In genomic region chr9:110990204-110990603, GRCm38 (mm10) we compare ENCODE assay signal across 14 mouse cellular contexts. TPM values are rescaled to one million over a fixed set of nuclear protein-coding genes. Genes with fewer than 3 reads are reported as not detected.
DNase-seq lines count a peak whose midpoint lies in the region; ATAC-seq lines count a peak whose summit lies in the region.
"Had no signal": no experiment of that assay in that cellular context is flagged by ENCODE, and none has a peak within 500 bp of the region (broad histone marks: within the 10 kb centered on the region; RNA-seq: fewer than 3 reads in every experiment).

Gene Rtp3, minus strand, starts transcription at chr9:110990583.

- no peaks in the 10 kb centered on the region for H3K27me3 ChIP-seq in kidney, embryonic 15.5 days
- no peaks in the 10 kb centered on the region for H3K27me3 ChIP-seq in liver, embryonic 11.5 days (replicated peaks; ENCODE audit: control insufficient read depth, insufficient read depth, low read length)
- H3K27me3 ChIP-seq in forebrain, embryonic 16.5 days (replicated peaks; ENCODE audit: control insufficient read depth, insufficient read depth, low read length): no peaks in the 10 kb centered on the region

- no peaks in the 10 kb centered on the region for H3K9me3 ChIP-seq in kidney, embryonic 15.5 days (replicated peaks)
- H3K9me3 ChIP-seq in liver, embryonic 11.5 days (ENCODE audit: control insufficient read depth, low read length): no peaks in the 10 kb centered on the region
- H3K9me3 ChIP-seq in forebrain, embryonic 16.5 days (ENCODE audit: control insufficient read depth, low read length): no peaks in the 10 kb centered on the region

- no peak within 1 kb of the TSS for H3K4me3 ChIP-seq in kidney, embryonic 15.5 days (replicated peaks)
- H3K4me3 ChIP-seq in liver, embryonic 11.5 days (ENCODE audit: low read depth, low read length): peak within 1 kb of the TSS; percentile 8; the same call in 1 of the 2 replicates
- H3K4me3 ChIP-seq in forebrain, embryonic 16.5 days (replicated peaks; ENCODE audit: low read length): no peak within 1 kb of the TSS

- 59% methylated on average over 6 of the region's 6 CpGs for WGBS in kidney, embryonic 15.5 days
- 34% methylated on average over 6 of the region's 6 CpGs for WGBS in liver, embryonic 11.5 days
- 79% methylated on average over 6 of the region's 6 CpGs for WGBS in forebrain, embryonic 16.5 days

- no peak within 1 kb of the TSS for H3K27ac ChIP-seq in kidney, embryonic 15.5 days
- peak within 1 kb of the TSS; percentile 64 for H3K27ac ChIP-seq in liver, embryonic 11.5 days (ENCODE audit: low read depth, low read length)
- H3K27ac ChIP-seq in forebrain, embryonic 16.5 days (ENCODE audit: low read length): no peak within 1 kb of the TSS
- H3K27ac ChIP-seq: hindbrain, postnatal 0 days had no signal

- H3K36me3 ChIP-seq in kidney, embryonic 15.5 days: no peaks in the 10 kb centered on the region
- no peaks in the 10 kb centered on the region for H3K36me3 ChIP-seq in liver, embryonic 11.5 days (ENCODE audit: control insufficient read depth, insufficient read depth, low read length)
- H3K36me3 ChIP-seq in forebrain, embryonic 16.5 days (ENCODE audit: control insufficient read depth, insufficient read depth): no peaks in the 10 kb centered on the region

- peak; percentile 51 for DNase-seq in kidney, adult 18-20 months
- peak; percentile 38 to 50 for DNase-seq in heart, postnatal 10 days
- no peak for DNase-seq in liver, embryonic 11.5 days (ENCODE audit: low spot score)
- DNase-seq in lung, postnatal 25 days (ENCODE audit: low spot score): peak; percentile 75
- DNase-seq in left cerebral cortex, postnatal 4 days: no peak
- DNase-seq: layer of hippocampus, adult 9-11 months had no signal

- H3K9ac ChIP-seq in kidney, embryonic 15.5 days: no peak within 1 kb of the TSS
- no peak within 1 kb of the TSS; the same call in 1 of the 2 replicates for H3K9ac ChIP-seq in liver, embryonic 11.5 days (ENCODE audit: low read depth, low read length)
- H3K9ac ChIP-seq in forebrain, embryonic 16.5 days (replicated peaks; ENCODE audit: low read depth, low read length): no peak within 1 kb of the TSS

- no peak within 1 kb of the TSS for H3K4me2 ChIP-seq in kidney, embryonic 15.5 days
- H3K4me2 ChIP-seq in liver, embryonic 11.5 days: peak within 1 kb of the TSS; percentile 48
- H3K4me2 ChIP-seq in forebrain, embryonic 16.5 days (ENCODE audit: low read length): no peak within 1 kb of the TSS

- 0 out of 2 replicates have a peak, but pooled peaks cover 4% of the 10 kb centered on the region for H3K4me1 ChIP-seq in kidney, embryonic 15.5 days
- no peaks in the 10 kb centered on the region; the same call in 1 of the 2 replicates for H3K4me1 ChIP-seq in liver, embryonic 11.5 days (replicated peaks; ENCODE audit: control insufficient read depth, insufficient read depth, low read length)
- H3K4me1 ChIP-seq in forebrain, embryonic 16.5 days (replicated peaks; ENCODE audit: control insufficient read depth, insufficient read depth, low read length): no peaks in the 10 kb centered on the region

- intact Hi-C loops in heart, postnatal 10 days (cut with DNase I): no loop called here
- intact Hi-C loops in left cerebral cortex, postnatal 4 days (cut with DNase I): no loop called here

- no peak for ATAC-seq in kidney, embryonic 15.5 days (replicated peaks; ENCODE audit: low FRiP score)
- no peak for ATAC-seq in liver, embryonic 11.5 days (replicated peaks; ENCODE audit: low FRiP score)
- no peak for ATAC-seq in forebrain, embryonic 16.5 days
- ATAC-seq in inflammation-experienced regulatory T-cells, adult 6 months: no peak
- ATAC-seq: hindbrain, postnatal 0 days; midbrain, embryonic 16.5 days had no signal

RNA-seq across cellular contexts. Expression of gene Rtp3, which starts in this region (rescaled TPM):
- polyA plus RNA-seq in kidney, embryonic 15.5 days (2015; fragmentation: Nextera tagmentation; extraction: Ambion mirVana): 0.86 and 1.0 TPM in 2 replicates
- total RNA-seq in heart, postnatal 10 days (2021): 1 to 10 TPM; 2.4 to 2.8 TPM
- polyA plus RNA-seq in liver, embryonic 11.5 days (2014; fragmentation: Nextera tagmentation; extraction: Ambion mirVana): 11.1 and 12.5 TPM in 2 replicates
- polyA plus RNA-seq in forebrain, embryonic 16.5 days (2015; fragmentation: Nextera tagmentation; extraction: Ambion mirVana): not detected in 2 replicates
- total RNA-seq in left cerebral cortex, postnatal 4 days (2021): under 1 TPM; 0.28 to 0.48 TPM
- polyA plus RNA-seq in inflammation-experienced regulatory T-cells, adult 6 months (2017; shearing (Covaris generic)): not detected
- total RNA-seq: common myeloid progenitor, adult 5-6 weeks; granulocyte monocyte progenitor cell, adult 5-6 weeks; neutrophil, adult 5-6 weeks had no signal
- polyA plus RNA-seq: hindbrain, postnatal 0 days had no signal

Comparison
In these comparisons a context has a peak if more than half of its experiments do, and no peak if none do; other contexts are left out.
1. DNase-seq: peak in kidney, adult 18-20 months (single experiment), heart, postnatal 10 days (2 of 2) and lung, postnatal 25 days (single experiment); none in liver, embryonic 11.5 days (single experiment) and left cerebral cortex, postnatal 4 days (single experiment).